Mouse (Mus musculus) left cerebral cortex, postnatal 36 days (tissue): ENCODE results near the gene Fgf3. TPM values are rescaled to one million over a fixed set of nuclear protein-coding genes. Genes with fewer than 3 reads are reported as not detected.

Experiments used
- DNase-seq, 2 experiments: peaks; one replicate each; pipeline ENCODE4 v3.0.0; 2021 to 2022; ENCODE audit warnings: low spot score in 2 of 2, mixed read lengths in 1 of 2
- intact Hi-C: fragments of 180-260 bp; cut with DNase I; formaldehyde crosslinking; loops from one replicate; pipeline ENCODE4 v1.15.1; 2025
- total RNA-seq, 2 experiments: library from RNA; stranded (reverse); gene quantifications; 2 replicates each; pipeline ENCODE4 v1.2.3; 2021

Fgf3 gene
- total RNA-seq, 2 experiments from 2014 or later: 0.49 to 0.77 TPM

DNA sequence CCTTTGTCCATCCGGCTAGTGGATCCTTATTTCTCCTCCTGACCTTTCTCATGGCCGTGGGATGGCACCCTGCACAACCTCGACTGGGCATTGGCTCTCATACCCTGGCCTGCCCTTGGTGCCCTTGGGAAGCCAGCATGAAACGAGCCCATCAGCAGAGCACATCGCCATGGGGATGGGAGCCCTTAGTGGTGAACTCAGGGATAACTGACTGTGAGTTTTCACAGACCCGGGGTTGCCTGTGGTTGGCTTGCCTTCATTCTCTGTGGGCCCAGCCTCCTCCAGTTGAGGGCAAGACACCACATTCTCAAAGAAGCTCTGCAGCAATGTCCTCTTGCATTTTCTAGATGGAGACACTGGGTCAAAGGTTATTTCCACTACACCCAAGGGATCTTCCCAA, 54.4 kb downstream of the Fgf3 start:
- no peak for DNase-seq
- intact Hi-C loops: loop anchor here (5.0 kb wide), 1 partner anchor 45 kb away; the partner anchor contains the start of gene Fgf4

Other genes starting within 250 kb of the Fgf3 start
- gene Ano1, start 86.1 kb upstream of the Fgf3 start, total RNA-seq: 1 to 10 TPM; 2.9 to 3.3 TPM
- gene Fgf4, start 9.3 kb downstream of the Fgf3 start, total RNA-seq: not detected
- gene Fgf15, start 58.4 kb downstream of the Fgf3 start, total RNA-seq: not detected
- 10 to 100 TPM; 23.7 to 32.4 TPM for gene LTO1, start 77.0 kb downstream of the Fgf3 start, total RNA-seq
- gene Ccnd1, start 101.8 kb downstream of the Fgf3 start, total RNA-seq: 10 to 100 TPM; 41.8 to 55.4 TPM